Mouse (Mus musculus) gastrocnemius, postnatal 4 days (tissue): ENCODE measurements around the gene Spire2. TPM values are rescaled to one million over a fixed set of nuclear protein-coding genes. Genes with fewer than 3 reads are reported as not detected.
"Not testable (repeated sequence)": the region's sequence is repeated elsewhere in the genome, so short reads cannot be mapped to it uniquely, and the experiment has no call there.

Experiments
- DNase-seq, 2 experiments: peaks; one replicate each; pipeline ENCODE4 v3.0.0; 2021 to 2022; ENCODE audit warnings: low spot score in 2 of 2, mixed read lengths in 2 of 2
- long read RNA-seq, 2 experiments: library from polyadenylated mRNA; stranded (forward); transcript quantifications; one replicate each; pipeline ENCODE4 v2.0.0; 2021
- total RNA-seq, 2 experiments: library from RNA; stranded (reverse); gene quantifications; 2 replicates each; pipeline ENCODE4 v1.2.3; 2021

Spire2 gene
- total RNA-seq = 1 to 10 TPM in 1 of 2 experiments, under 1 TPM in 1; 0.70 to 1.3 TPM
- long read RNA-seq, experiment 1, partial matches to known transcripts = 0 of 1 reads
- long read RNA-seq, experiment 1, other reads (novel, unspliced or antisense) = 0 of 1 reads
- long read RNA-seq, experiment 2, partial matches to known transcripts = 0 of 2 reads
- long read RNA-seq, experiment 2, other reads (novel, unspliced or antisense) = 0 of 2 reads

- DNase-seq = peak; percentile 56 to 70
Observed at GRCm38 (mm10) chr8:123332262-123333090, at the start of gene Spire2. TSS of gene Spire2 (plus strand) at chr8:123332713.

DNA sequence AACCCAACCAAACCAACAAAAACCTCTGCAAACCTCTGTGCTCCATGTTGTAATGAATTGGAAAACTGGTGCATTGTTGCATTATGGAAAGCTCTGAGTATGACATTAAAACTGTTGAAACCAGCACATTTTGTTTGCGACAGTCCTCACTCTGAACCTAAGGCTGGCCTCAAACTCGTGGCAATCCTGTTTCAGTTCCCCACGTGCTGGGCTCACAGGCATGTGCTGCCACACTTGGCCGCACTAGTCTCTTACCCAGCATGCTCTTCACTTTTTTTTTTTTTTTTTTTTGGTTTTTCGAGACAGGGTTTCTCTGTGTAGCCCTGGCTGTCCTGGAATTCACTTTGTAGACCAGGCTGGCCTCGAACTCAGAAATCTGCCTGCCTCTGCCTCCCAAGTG lies 49.5 kb upstream of the Spire2 start:
- not testable (repeated sequence) for DNase-seq

DNA sequence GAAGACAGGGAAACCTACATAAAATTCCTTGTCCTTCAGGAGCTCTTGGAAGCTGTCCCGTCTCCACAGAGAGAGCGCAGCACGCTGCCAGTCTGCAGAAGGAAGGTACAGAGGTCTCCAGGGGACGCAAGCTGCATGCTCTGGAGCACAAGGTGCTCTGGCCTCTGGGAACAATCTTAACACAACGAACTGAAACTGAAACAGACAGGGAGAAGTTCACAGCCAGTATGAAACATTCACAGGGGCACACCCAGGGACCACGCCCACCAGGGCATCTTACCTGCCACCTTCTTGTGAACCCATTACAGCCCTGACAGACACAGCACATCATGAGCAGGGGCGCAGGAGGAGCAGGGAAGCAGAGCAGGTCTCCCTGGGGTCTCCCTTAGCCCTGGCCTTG lies 48.5 kb upstream of the Spire2 start:
- no peak for DNase-seq

GRCm38 (mm10) chr8:123284493-123284892 lies 48.0 kb upstream of the Spire2 start:
- no peak for DNase-seq

DNA sequence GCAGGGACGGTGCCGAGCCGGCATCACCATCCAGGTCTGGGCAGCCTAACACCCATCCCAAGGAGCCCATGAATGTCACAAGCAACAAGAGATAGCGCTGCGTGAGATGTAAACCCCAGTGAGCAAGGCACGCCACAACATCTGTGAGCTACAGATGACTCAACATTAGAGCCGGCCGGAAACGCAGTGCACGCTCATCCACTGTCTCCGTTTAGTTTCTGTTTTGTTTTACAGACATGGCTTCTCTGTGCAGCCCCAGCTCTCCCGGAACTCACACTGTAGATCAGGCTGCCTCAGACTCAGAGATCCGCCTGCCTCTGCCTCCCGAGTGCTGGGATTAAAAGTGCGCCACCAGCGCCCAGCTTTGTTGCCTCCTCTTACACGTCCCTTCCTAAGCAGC lies 45.2 kb upstream of the Spire2 start:
- DNase-seq = no peak

- peak in 1 of 2 experiments; percentile 28 for DNase-seq
Observed at GRCm38 (mm10) chr8:123290166-123290565, 42.3 kb upstream of the Spire2 start.

GRCm38 (mm10) chr8:123290679-123291078 lies 41.8 kb upstream of the Spire2 start:
- no peak for DNase-seq

GRCm38 (mm10) chr8:123291716-123292115 lies 40.8 kb upstream of the Spire2 start:
- DNase-seq = no peak

- DNase-seq = no peak
Observed at GRCm38 (mm10) chr8:123292281-123292680, 40.2 kb upstream of the Spire2 start.

DNA sequence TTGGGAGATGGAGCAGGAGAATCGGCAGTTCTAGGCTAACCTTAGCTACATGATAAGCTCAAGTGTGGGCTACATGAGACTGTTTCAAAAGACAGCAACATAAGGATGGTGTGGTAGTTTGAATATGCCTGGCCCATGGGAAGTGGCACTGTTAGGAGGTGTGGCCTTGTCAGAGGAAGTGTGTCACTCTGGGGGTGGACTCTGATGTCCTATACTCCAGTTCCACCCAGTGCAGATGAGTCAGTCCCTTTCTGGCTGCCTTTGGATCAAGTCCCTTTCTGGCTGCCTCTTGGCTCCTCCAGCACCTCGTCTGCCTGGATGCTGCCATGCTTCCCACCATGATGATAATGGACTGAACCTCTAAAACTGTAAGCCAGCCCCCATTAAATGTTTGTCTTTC lies 39.7 kb upstream of the Spire2 start:
- no peak for DNase-seq

- no peak for DNase-seq
Observed at GRCm38 (mm10) chr8:123298301-123298700, 34.2 kb upstream of the Spire2 start.

DNA sequence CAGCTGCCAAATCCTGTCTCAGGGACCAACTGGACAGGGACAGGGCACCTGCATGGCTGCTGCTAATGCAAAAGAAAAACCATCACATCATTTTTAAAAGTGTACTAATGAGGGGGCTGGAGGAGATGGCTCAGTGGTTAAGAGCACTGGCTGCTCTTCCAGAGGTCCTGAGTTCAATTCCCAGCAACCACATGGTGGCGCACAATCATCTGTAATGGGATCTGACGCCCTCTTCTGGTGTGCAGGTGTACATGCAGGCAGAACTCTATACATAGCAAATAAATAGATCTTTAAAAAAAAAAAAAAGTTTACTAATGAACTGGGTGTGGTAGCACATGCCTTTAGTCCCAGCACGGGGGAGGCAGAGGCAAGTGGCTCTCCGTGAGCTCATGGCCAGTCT lies 23.8 kb upstream of the Spire2 start:
- no peak for DNase-seq

DNA sequence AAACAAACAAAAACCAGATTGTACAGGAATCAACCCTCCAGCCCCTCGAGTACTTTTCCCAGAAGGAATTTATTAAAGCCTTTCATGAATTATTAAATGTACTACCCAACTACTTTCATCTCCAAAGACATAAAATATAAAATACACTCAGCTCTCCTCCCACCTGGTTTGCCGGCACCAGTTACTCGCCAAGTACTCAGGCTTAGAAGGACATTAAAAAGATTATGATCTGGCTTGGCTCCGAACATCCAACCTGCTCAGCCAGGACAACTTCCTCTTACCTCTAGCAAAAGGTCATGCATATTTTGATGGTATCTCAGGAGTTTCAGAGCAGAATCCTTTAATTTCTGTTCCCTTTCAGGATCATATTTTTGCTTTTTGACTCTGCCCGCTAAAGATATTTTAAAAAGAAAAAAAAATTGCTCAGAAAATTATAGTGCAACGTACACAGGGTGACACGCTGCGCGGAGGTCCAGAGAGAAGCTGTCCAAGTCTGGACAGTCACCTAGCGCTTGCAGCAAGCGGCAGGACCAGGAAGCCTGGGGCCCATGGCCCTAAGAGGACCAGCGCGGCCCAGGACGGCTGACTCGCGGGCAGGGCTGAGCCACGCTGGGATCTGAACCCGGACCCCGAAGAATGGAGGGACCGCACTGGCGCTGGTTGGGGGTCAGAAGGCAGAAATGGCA lies 14.6 kb upstream of the Spire2 start:
- DNase-seq = no peak

GRCm38 (mm10) chr8:123318467-123318911 lies 14.0 kb upstream of the Spire2 start, which contains the start of gene Fanca:
TSS of gene Fanca (minus strand) at chr8:123318576.
- peak; percentile 81 to 93 for DNase-seq

- DNase-seq = peak in 1 of 2 experiments; percentile 35
Observed at GRCm38 (mm10) chr8:123319522-123320164, 12.9 kb upstream of the Spire2 start.

DNA sequence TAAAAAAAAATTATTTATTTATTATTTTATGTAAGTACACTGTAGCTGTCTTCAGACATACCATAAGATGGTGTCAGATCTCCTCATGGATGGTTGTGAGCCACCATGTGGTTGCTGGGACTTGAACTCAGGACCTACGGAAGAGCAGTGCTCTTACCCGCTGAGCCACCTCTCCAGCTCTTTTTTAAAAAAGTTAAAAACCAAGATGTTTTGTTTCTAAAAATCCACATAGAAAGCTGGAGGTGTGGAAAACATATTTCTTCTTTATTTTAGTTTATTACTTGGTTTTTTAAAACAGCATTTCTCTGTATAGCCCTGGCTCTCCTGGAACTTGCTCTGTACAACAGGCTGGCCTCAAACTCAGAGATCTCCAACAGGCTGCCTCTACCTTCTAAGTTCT lies 4.0 kb upstream of the Spire2 start:
- no peak for DNase-seq

- DNase-seq = no peak
Observed at GRCm38 (mm10) chr8:123329350-123329749, 3.2 kb upstream of the Spire2 start.

DNA sequence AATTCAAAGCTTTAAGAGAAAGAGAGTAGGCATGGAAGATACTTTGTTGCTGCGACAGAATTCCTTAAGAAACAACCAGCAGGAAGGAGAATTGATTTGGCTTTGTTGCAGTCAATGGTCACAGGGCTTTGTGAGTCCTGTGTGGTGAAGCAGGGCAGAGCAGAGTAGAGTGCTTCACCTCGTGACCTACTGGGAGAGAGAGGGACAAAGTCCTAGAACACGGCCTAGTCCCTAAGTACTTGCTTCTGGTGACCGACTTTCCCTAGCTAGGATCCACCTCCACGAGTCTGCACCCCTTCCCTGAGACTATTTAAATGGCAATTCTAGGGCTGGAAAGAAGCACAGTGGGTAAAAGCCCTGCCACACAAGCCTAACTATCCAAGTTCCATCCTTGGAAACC lies 2.6 kb upstream of the Spire2 start:
- no peak for DNase-seq

DNA sequence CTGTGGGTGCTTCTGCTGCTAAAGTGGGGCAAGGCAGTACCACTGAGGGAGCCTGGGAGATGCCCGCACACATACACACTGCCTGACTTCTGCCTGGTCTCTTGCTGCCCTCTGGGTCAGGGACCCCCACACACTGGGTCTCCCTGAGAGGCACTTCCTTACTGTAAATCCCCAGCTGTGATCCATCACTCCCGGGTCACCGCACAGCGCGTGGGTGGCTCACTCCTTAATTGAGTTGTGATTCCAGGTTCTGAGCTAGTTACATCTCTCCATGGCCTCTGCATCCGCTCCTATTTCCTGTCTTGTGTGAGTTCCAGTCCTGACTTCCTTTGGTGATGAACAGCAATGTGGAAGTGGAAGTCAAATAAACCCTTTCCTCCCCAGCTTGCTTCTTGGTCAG lies 1.8 kb upstream of the Spire2 start:
- no peak for DNase-seq

GRCm38 (mm10) chr8:123331301-123331700 lies 1.2 kb upstream of the Spire2 start:
- no peak for DNase-seq

DNA sequence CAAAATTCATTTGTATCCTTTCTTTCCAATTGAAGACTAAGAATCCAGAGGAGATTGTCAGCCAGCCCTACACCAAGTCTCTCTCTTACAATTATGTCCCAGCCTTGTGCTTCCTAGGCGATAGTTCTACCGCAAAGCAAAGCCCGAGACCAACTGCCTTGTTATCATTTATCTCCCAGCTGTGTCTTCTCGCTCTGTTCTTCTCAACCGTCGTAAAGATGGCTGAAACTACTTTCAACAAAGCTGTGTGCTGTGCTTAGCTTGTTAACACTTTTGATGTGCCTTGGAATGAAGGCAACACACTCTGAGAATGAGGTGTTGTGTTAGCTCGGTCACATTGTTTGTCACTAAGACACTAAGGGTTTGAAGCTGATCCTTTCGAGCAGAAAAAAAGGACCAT lies 703 bp upstream of the Spire2 start:
- DNase-seq = no peak
